Mouse (Mus musculus): ENCODE measurements around the gene Clptm1l.

Gene Clptm1l

GRCm38 (mm10) chr13:73660163-73660695 lies 56.4 kb downstream of the Clptm1l start:
- DNase-seq (ENCODE audit: low spot score in 2 of 2): no peak
